Mouse (Mus musculus) heart, embryonic 16.5 days (tissue): ENCODE data around the gene Rnf123. TPM values are rescaled to one million over a fixed set of nuclear protein-coding genes. Genes with fewer than 3 reads are reported as not detected.
A peak's percentile ranks its signal among the peaks of the same experiment; 100 is the strongest.

Experiments used
- ATAC-seq: fragments of 200-750 bp; cut with Nextera tagmentation; replicated peaks from 2 replicates; pipeline ENCODE4 v1.8.0; 2017; ENCODE audit warnings: moderate number of reproducible peaks; ENCODE audit not compliant: insufficient read depth, low FRiP score; ENCODE audit errors: extremely low read depth
- H3K27ac ChIP-seq: fragments of 300-500 bp; sonication (generic); 2 replicates; pipeline ENCODE4 v1.5.1; 2014; ENCODE audit warnings: mild to moderate bottlenecking, low read length, control low read depth, moderate library complexity
- H3K27me3 ChIP-seq: fragments of 300-500 bp; sonication (generic); 2 replicates; pipeline ENCODE4 v1.6.1; 2014; ENCODE audit warnings: low read length, mixed read lengths; ENCODE audit not compliant: control insufficient read depth, insufficient read depth
- H3K36me3 ChIP-seq: fragments of 300-500 bp; sonication (generic); 2 replicates; pipeline ENCODE4 v1.6.1; 2014; ENCODE audit not compliant: control insufficient read depth, insufficient read depth
- H3K4me1 ChIP-seq: fragments of 300-500 bp; sonication (generic); 2 replicates; pipeline ENCODE4 v1.6.1; 2014; ENCODE audit warnings: low read length, mixed read lengths; ENCODE audit not compliant: control insufficient read depth, insufficient read depth
- H3K4me2 ChIP-seq: fragments of 300-500 bp; sonication (generic); 2 replicates; pipeline ENCODE4 v1.6.1; 2014; ENCODE audit warnings: low read depth, mild to moderate bottlenecking, control low read depth, low read length
- H3K4me3 ChIP-seq: fragments of 300-500 bp; sonication (generic); 2 replicates; pipeline ENCODE4 v1.5.1; 2014; ENCODE audit warnings: mild to moderate bottlenecking, control low read depth, low read length
- H3K9ac ChIP-seq: fragments of 300-500 bp; sonication (generic); 2 replicates; pipeline ENCODE4 v1.6.1; 2014; ENCODE audit warnings: low read length, control low read depth
- H3K9me3 ChIP-seq: fragments of 300-500 bp; sonication (generic); replicated peaks from 2 replicates; pipeline ENCODE4 v1.6.1; 2016; ENCODE audit warnings: low read length; ENCODE audit not compliant: control insufficient read depth
- WGBS: fragments of 180-500 bp; shearing (Covaris S2); extraction: QIAGEN DNeasy Blood & Tissue Kit; methylation state at CpG from one replicate; pipeline ENCODE4 v1.1.7; 2014; 5-methylcytosine and 5-hydroxymethylcytosine counted together
- polyA plus RNA-seq: library from polyadenylated mRNA; unstranded; fragments of >200 nt; fragmentation: Nextera tagmentation; extraction: Ambion mirVana; gene quantifications from 2 replicates; pipeline ENCODE4 v1.2.1, GENCODE M21; 2015

Rnf123 gene
- polyA plus RNA-seq, 1 experiment from 2014 or later: 31.3 TPM

GRCm38 (mm10) chr9:108073141-108073930 is 9.8 kb downstream of the Rnf123 start:
- Histone ChIP-seq H3K27me3 (no peaks in the 10 kb centered on the region), H3K4me2 (0 out of 2 replicates have a peak overlapping the region, but pooled peaks have one; percentile 3), H3K36me3 (peaks cover 4% of the 10 kb centered on the region; the same call in 1 of the 2 replicates), H3K9ac (peak overlapping the region; percentile 47), H3K27ac (peak overlapping the region; percentile 87), H3K4me1 (peaks cover 25% of the 10 kb centered on the region), H3K4me3 (no peak overlapping the region), H3K9me3 (no peaks in the 10 kb centered on the region)
- 46% methylated on average over 7 of the region's 7 CpGs for WGBS
- ATAC-seq: peak; percentile 74

GRCm38 (mm10) chr9:108072481-108072924 is 10.6 kb downstream of the Rnf123 start:
- 31% methylated on average over 9 of the region's 9 CpGs for WGBS
- Histone ChIP-seq H3K4me1 (peaks cover 18% of the 10 kb centered on the region), H3K9me3 (no peaks in the 10 kb centered on the region), H3K27me3 (no peaks in the 10 kb centered on the region), H3K4me3 (no peak overlapping the region), H3K4me2 (peak overlapping the region; percentile 17; the same call in 1 of the 2 replicates), H3K36me3 (peaks cover 4% of the 10 kb centered on the region; the same call in 1 of the 2 replicates), H3K9ac (peak overlapping the region; percentile 39; the same call in 1 of the 2 replicates), H3K27ac (peak overlapping the region; percentile 89)
- peak; percentile 47 for ATAC-seq

- H3K27me3 ChIP-seq: no peaks in the 10 kb centered on the region
- H3K27ac ChIP-seq: peak overlapping the region; percentile 89
- H3K9ac ChIP-seq: no peak overlapping the region; the same call in 1 of the 2 replicates
- peaks cover 4% of the 10 kb centered on the region; the same call in 1 of the 2 replicates for H3K36me3 ChIP-seq
- no peak overlapping the region for H3K4me3 ChIP-seq
- no peaks in the 10 kb centered on the region for H3K9me3 ChIP-seq
- peaks cover 18% of the 10 kb centered on the region for H3K4me1 ChIP-seq
- WGBS: 28% methylated on average over 4 of the region's 4 CpGs
- ATAC-seq: no peak
- H3K4me2 ChIP-seq: no peak overlapping the region
These were observed 11.3 kb downstream of the Rnf123 start for GRCm38 (mm10) chr9:108071801-108072200.

- Histone ChIP-seq H3K27me3 (no peaks in the 10 kb centered on the region), H3K9me3 (no peaks in the 10 kb centered on the region), H3K4me1 (peaks cover 18% of the 10 kb centered on the region), H3K27ac (no peak overlapping the region), H3K4me2 (no peak overlapping the region), H3K9ac (no peak overlapping the region), H3K36me3 (peaks cover 4% of the 10 kb centered on the region; the same call in 1 of the 2 replicates), H3K4me3 (no peak overlapping the region)
- 77% methylated on average over 7 of the region's 7 CpGs for WGBS
- ATAC-seq: no peak
These were observed 13.6 kb downstream of the Rnf123 start for GRCm38 (mm10) chr9:108069529-108069928.

- H3K9ac ChIP-seq: no peak overlapping the region
- H3K27me3 ChIP-seq: no peaks in the 10 kb centered on the region
- H3K4me3 ChIP-seq: no peak overlapping the region
- 86% methylated on average over 9 of the region's 9 CpGs for WGBS
- no peak overlapping the region for H3K4me2 ChIP-seq
- no peak for ATAC-seq
- H3K4me1 ChIP-seq: peaks cover 17% of the 10 kb centered on the region
- no peak overlapping the region for H3K27ac ChIP-seq
- no peaks in the 10 kb centered on the region for H3K9me3 ChIP-seq
- peaks cover 4% of the 10 kb centered on the region; the same call in 1 of the 2 replicates for H3K36me3 ChIP-seq
These were observed 14.1 kb downstream of the Rnf123 start for GRCm38 (mm10) chr9:108069007-108069406.

- H3K27ac ChIP-seq: no peak overlapping the region
- peaks cover 7% of the 10 kb centered on the region; the same call in 1 of the 2 replicates for H3K36me3 ChIP-seq
These were observed 15.2 kb downstream of the Rnf123 start for GRCm38 (mm10) chr9:108067900-108068299.

GRCm38 (mm10) chr9:108067199-108067598 is 15.9 kb downstream of the Rnf123 start:
- Histone ChIP-seq H3K4me1 (peaks cover 3% of the 10 kb centered on the region), H3K9me3 (no peaks in the 10 kb centered on the region), H3K27ac (no peak overlapping the region), H3K9ac (no peak overlapping the region), H3K4me3 (no peak overlapping the region), H3K4me2 (no peak overlapping the region), H3K36me3 (peaks cover 11% of the 10 kb centered on the region; the same call in 1 of the 2 replicates), H3K27me3 (no peaks in the 10 kb centered on the region)
- WGBS: 85% methylated on average over 7 of the region's 7 CpGs
- no peak for ATAC-seq

More at GRCm38 (mm10) chr9:108067900-108068299, 15.2 kb downstream of the Rnf123 start:
- no peak; the same call in 1 of the 2 replicates for ATAC-seq
- peaks cover 8% of the 10 kb centered on the region for H3K4me1 ChIP-seq
- H3K9me3 ChIP-seq: no peaks in the 10 kb centered on the region
- no peak overlapping the region for H3K9ac ChIP-seq
- no peak overlapping the region for H3K4me2 ChIP-seq
- no peaks in the 10 kb centered on the region for H3K27me3 ChIP-seq
- H3K4me3 ChIP-seq: no peak overlapping the region
- 23% methylated on average over 8 of the region's 8 CpGs for WGBS

GRCm38 (mm10) chr9:108065491-108066011 is 17.6 kb downstream of the Rnf123 start:
- H3K9me3 ChIP-seq: no peaks in the 10 kb centered on the region
- no peak overlapping the region for H3K27ac ChIP-seq
- no peak overlapping the region for H3K4me3 ChIP-seq
- 0 out of 2 replicates have a peak, but pooled peaks cover 8% of the 10 kb centered on the region for H3K36me3 ChIP-seq
- no peak for ATAC-seq
- H3K27me3 ChIP-seq: no peaks in the 10 kb centered on the region
- no peak overlapping the region for H3K4me2 ChIP-seq
- peaks cover 1% of the 10 kb centered on the region; the same call in 1 of the 2 replicates for H3K4me1 ChIP-seq
- WGBS: 27% methylated on average over 5 of the region's 5 CpGs
- H3K9ac ChIP-seq: no peak overlapping the region

- peaks cover 5% of the 10 kb centered on the region; the same call in 1 of the 2 replicates for H3K4me1 ChIP-seq
- H3K27ac ChIP-seq: no peak overlapping the region
- 88% methylated on average over 12 of the region's 12 CpGs for WGBS
- H3K27me3 ChIP-seq: no peaks in the 10 kb centered on the region
- H3K4me2 ChIP-seq: no peak overlapping the region
- no peak for ATAC-seq
- no peaks in the 10 kb centered on the region for H3K9me3 ChIP-seq
- no peak overlapping the region for H3K4me3 ChIP-seq
- H3K9ac ChIP-seq: no peak overlapping the region
- peaks cover 10% of the 10 kb centered on the region; the same call in 1 of the 2 replicates for H3K36me3 ChIP-seq
These were observed 19.8 kb downstream of the Rnf123 start for GRCm38 (mm10) chr9:108063361-108063760.
